Mouse (Mus musculus) kidney, adult 2 months (tissue): Measurements from ENCODE around the gene Camk2n2. TPM values are rescaled to one million over a fixed set of nuclear protein-coding genes. Genes with fewer than 3 reads are reported as not detected.

Experiments used
- DNase-seq: peaks from one replicate; pipeline ENCODE4 v3.0.0; 2021
- H3K27ac ChIP-seq: fragments of 200-500 bp; 2 replicates; pipeline ENCODE4 v1.5.1; 2012; ENCODE audit warnings: low read depth, low read length, control low read depth, inconsistent platforms; ENCODE audit not compliant: insufficient read depth
- H3K27me3 ChIP-seq: fragments of 200-500 bp; replicated peaks from 2 replicates; pipeline ENCODE4 v1.6.1; 2012; ENCODE audit warnings: mild to moderate bottlenecking, moderate library complexity, low read length, inconsistent platforms; ENCODE audit not compliant: control insufficient read depth, insufficient read depth
- H3K36me3 ChIP-seq: fragments of 200-500 bp; 2 replicates; pipeline ENCODE4 v1.6.1; 2012; ENCODE audit warnings: mild to moderate bottlenecking, moderate library complexity, low read length, inconsistent platforms; ENCODE audit not compliant: control insufficient read depth, insufficient read depth
- H3K4me1 ChIP-seq: fragments of 200-500 bp; 2 replicates; pipeline ENCODE4 v1.6.1; 2011; ENCODE audit warnings: low read length; ENCODE audit not compliant: control insufficient read depth, insufficient read depth
- H3K4me3 ChIP-seq: fragments of 200-500 bp; 2 replicates; pipeline ENCODE4 v1.5.1; 2011; ENCODE audit warnings: mild to moderate bottlenecking, low read depth, low read length, control low read depth; ENCODE audit not compliant: insufficient read depth
- CTCF ChIP-seq: fragments of 200-500 bp; conservative IDR thresholded peaks from 2 replicates; pipeline ENCODE4 v1.5.1; 2011; ENCODE audit warnings: low read depth, mild to moderate bottlenecking, control low read depth, low read length, moderate library complexity, mixed read lengths; ENCODE audit not compliant: insufficient read depth, insufficient read length
- POLR2A ChIP-seq: fragments of 200-500 bp; IDR thresholded peaks from one replicate; pipeline ENCODE4 v1.6.1; 2011; ENCODE audit warnings: low read depth, low read length, control low read depth
- WGBS: fragments of 180-500 bp; shearing (Covaris S2); methylation state at CpG from one replicate; pipeline ENCODE4 v1.1.7; 2018; 5-methylcytosine and 5-hydroxymethylcytosine counted together
- polyA plus RNA-seq: library from polyadenylated mRNA; depleted of rRNA; stranded (reverse); fragments of >200 nt; gene quantifications from 2 replicates; pipeline ENCODE4 v1.2.3, GENCODE M21; 2012

The Camk2n2 gene
- polyA plus RNA-seq, 1 experiment = 5.8 TPM

DNA sequence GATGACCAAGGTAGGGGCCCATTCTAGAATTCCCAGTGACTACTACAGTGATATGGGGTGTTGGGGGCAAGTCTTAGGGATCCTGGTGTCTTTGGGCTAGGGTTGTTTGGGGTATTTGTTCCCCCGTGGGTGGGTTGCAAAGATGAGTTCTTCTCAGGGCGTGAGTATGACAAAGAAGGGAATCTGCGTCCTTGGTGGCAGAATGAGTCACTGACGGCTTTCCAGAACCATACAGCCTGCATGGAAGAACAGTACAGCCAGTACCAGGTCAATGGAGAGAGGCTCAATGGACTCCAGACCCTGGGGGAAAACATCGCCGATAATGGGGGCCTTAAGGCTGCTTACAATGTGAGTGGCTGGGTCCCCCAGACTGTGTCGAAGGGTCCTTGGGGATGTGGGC is 22.8 kb upstream of the Camk2n2 start:
- no peak overlapping the region for H3K27ac ChIP-seq
- H3K4me1 ChIP-seq = no peaks in the 10 kb centered on the region
- DNase-seq = no peak
- no peak overlapping the region for H3K4me3 ChIP-seq
- H3K36me3 ChIP-seq = no peaks in the 10 kb centered on the region
- 81% methylated on average over 7 of the region's 7 CpGs for WGBS
- H3K27me3 ChIP-seq = no peaks in the 10 kb centered on the region
- no peak for TF ChIP-seq POLR2A
- TF ChIP-seq CTCF = no peak

- TF ChIP-seq CTCF (peak; percentile 87), POLR2A (no peak)
- Histone ChIP-seq H3K4me1 (no peaks in the 10 kb centered on the region), H3K4me3 (no peak overlapping the region), H3K27me3 (no peaks in the 10 kb centered on the region), H3K27ac (no peak overlapping the region), H3K36me3 (no peaks in the 10 kb centered on the region)
- peak; percentile 73 for DNase-seq
- under 1% methylated on average over 8 of the region's 8 CpGs for WGBS
Observed at GRCm38 (mm10) chr16:20642161-20642560, 21.1 kb upstream of the Camk2n2 start.

DNA sequence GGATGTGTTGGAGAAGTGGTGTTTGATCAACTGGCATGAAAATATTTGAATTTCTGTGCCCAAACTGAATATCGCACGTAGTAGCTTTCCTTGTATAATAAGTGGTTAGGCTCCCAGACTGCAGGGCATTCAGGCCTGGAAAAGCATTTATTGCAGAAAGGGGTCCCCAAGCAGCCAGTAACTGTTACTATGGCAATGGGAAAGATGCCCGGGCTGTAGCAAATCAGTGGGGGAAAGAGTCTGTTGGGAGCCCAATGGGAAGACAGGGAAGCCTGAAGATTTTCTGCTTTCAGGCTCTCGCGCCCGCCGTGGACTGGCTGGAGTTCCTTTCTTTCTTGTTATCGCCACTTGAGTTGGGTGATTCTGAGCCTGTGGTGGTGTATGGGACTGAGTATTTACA is 17.3 kb upstream of the Camk2n2 start:
- H3K4me3 ChIP-seq = no peak overlapping the region
- no peaks in the 10 kb centered on the region for H3K36me3 ChIP-seq
- H3K27ac ChIP-seq = no peak overlapping the region
- DNase-seq = no peak
- H3K27me3 ChIP-seq = no peaks in the 10 kb centered on the region
- TF ChIP-seq CTCF (no peak), POLR2A (no peak)
- WGBS = 85% methylated on average over 8 of the region's 8 CpGs
- H3K4me1 ChIP-seq = no peaks in the 10 kb centered on the region

DNA sequence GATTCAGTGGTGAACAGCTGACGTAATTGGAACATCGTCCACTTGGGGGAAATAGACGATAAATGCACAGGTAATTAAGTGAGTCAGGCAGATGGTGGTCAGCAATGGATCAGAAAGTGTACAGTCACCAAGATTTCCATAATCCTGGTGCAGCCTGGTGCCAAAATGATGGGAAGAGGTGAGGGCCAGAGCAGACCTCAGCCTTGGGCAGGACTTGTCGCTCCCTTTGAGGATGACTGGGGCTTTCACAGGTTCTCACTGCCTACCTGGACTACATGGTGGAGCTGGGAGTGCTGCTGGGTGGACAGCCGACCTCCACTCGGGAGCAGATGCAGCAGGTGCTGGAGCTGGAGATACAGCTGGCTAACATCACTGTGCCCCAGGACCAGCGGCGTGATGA is 16.3 kb upstream of the Camk2n2 start:
- no peak for DNase-seq
- no peak overlapping the region for H3K4me3 ChIP-seq
- WGBS = 73% methylated on average over 8 of the region's 8 CpGs
- TF ChIP-seq POLR2A (no peak), CTCF (no peak)
- H3K27me3 ChIP-seq = no peaks in the 10 kb centered on the region
- H3K4me1 ChIP-seq = no peaks in the 10 kb centered on the region
- H3K27ac ChIP-seq = no peak overlapping the region
- no peaks in the 10 kb centered on the region for H3K36me3 ChIP-seq

GRCm38 (mm10) chr16:20629731-20630634 is 8.9 kb upstream of the Camk2n2 start, which contains the start of gene Ece2:
Ece2 (plus strand) TSS chr16:20629828.
- DNase-seq = no peak
- WGBS = 11% methylated on average over 53 of the region's 54 CpGs
- TF ChIP-seq CTCF = no peak
- TF ChIP-seq POLR2A = no peak

DNA sequence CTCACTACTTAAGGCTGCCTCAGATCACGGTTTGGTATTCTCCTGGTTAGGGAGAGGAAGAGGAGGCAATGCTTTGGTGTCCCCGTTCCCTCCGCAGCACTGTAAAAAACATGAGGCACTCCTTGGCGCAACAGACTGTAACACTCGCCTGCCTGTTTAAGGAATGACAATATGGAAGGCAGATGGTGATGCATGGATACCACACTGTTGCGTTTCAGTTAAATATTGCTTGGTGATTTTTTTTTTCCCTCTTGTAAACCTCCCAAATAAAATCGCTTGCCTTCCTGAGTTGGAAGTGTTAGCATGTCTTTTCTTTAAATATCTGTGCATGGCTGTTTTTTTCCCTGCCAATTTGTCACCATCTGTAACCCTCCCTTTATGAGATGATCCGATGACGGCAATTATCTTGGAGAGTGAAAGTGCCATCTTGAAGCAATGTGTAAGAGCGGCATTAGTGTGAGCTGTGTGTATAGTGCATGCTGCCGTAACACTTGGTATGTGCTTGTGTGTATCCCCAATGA is 7.8 kb upstream of the Camk2n2 start:
- no peak for TF ChIP-seq CTCF
- TF ChIP-seq POLR2A = no peak
- H3K27ac ChIP-seq = no peak overlapping the region
- no peak overlapping the region for H3K4me3 ChIP-seq
- H3K4me1 ChIP-seq = no peaks in the 10 kb centered on the region
- WGBS = 60% methylated on average over 11 of the region's 11 CpGs
- DNase-seq = no peak
- H3K27me3 ChIP-seq = 0 out of 2 replicates have a peak, but pooled peaks cover 2% of the 10 kb centered on the region
- no peaks in the 10 kb centered on the region for H3K36me3 ChIP-seq

More at GRCm38 (mm10) chr16:20629731-20630634, 8.9 kb upstream of the Camk2n2 start, which contains the start of gene Ece2:
- H3K4me1 ChIP-seq = no peaks in the 10 kb centered on the region
- H3K36me3 ChIP-seq = no peaks in the 10 kb centered on the region
- no peak within 1 kb of the TSS for H3K27ac ChIP-seq
- 0 out of 2 replicates have a peak, but pooled peaks cover 2% of the 10 kb centered on the region for H3K27me3 ChIP-seq
- no peak within 1 kb of the TSS for H3K4me3 ChIP-seq

- DNase-seq = no peak
- no peak overlapping the region for H3K4me3 ChIP-seq
- H3K36me3 ChIP-seq = no peaks in the 10 kb centered on the region
- no peak for TF ChIP-seq POLR2A
- no peak for TF ChIP-seq CTCF
- WGBS = 55% methylated on average over 2 of the region's 2 CpGs
- H3K27ac ChIP-seq = no peak overlapping the region
- H3K27me3 ChIP-seq = no peaks in the 10 kb centered on the region
- no peaks in the 10 kb centered on the region for H3K4me1 ChIP-seq
Observed at GRCm38 (mm10) chr16:20623211-20623610, 2.1 kb upstream of the Camk2n2 start.
